8 mouse cellular contexts compared by ENCODE assay signal in the genomic region with DNA sequence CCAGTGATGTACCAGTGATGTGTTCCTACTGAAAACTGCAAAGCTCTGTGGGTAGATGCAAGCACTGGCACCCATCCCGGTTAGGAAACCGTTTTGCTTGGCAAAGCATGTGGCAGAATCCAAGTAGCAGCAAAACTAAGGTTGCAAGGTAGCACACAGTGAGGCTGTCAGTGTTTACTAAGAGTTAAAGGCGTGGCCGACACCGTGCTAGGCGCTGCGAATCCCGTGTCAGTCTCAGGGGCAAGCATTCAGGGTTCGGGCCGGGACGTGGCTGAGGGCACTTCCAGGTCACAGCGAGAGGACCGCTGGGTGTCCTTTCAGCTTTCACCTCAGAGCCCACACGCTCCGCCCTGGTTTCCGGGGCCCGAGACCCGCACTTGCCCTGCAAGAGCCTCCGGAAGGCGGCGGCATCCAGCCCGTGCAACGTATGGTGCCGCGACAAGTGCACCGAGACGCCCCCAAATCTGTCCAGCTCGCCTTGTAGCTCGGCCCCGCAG. TPM values are rescaled to one million over a fixed set of nuclear protein-coding genes. Genes with fewer than 3 reads are reported as not detected.
DNase-seq lines count a peak whose midpoint lies in the region; ATAC-seq and TF ChIP-seq lines count a peak whose summit lies in the region.

No protein-coding gene starts in this region.

- H3K4me3 ChIP-seq in erythroblast, embryonic 14.5 days (replicated peaks): peak overlapping the region; percentile 78
- H3K4me3 ChIP-seq in kidney, postnatal 0 days (replicated peaks; ENCODE audit: low read depth, low read length): peak overlapping the region; percentile 80
- H3K4me3 ChIP-seq in lung, embryonic 16.5 days (ENCODE audit: low read length): peak overlapping the region; percentile 90

- H3K36me3 ChIP-seq in erythroblast, embryonic 14.5 days (ENCODE audit: control insufficient read depth): peaks cover 4% of the 10 kb centered on the region
- no peaks in the 10 kb centered on the region for H3K36me3 ChIP-seq in kidney, postnatal 0 days (ENCODE audit: insufficient read depth, low read length)
- H3K36me3 ChIP-seq in lung, embryonic 16.5 days (ENCODE audit: control insufficient read depth, insufficient read depth, low read length): no peaks in the 10 kb centered on the region

- no peak for ATAC-seq in kidney, postnatal 0 days (replicated peaks; ENCODE audit: low FRiP score, low read depth)
- no peak for ATAC-seq in lung, embryonic 16.5 days (ENCODE audit: low read depth)

- H3K4me1 ChIP-seq in erythroblast, embryonic 14.5 days (ENCODE audit: control insufficient read depth): peaks cover 28% of the 10 kb centered on the region
- peaks cover 3% of the 10 kb centered on the region; the same call in 1 of the 2 replicates for H3K4me1 ChIP-seq in kidney, postnatal 0 days (replicated peaks; ENCODE audit: insufficient read depth, low read length)
- H3K4me1 ChIP-seq in lung, embryonic 16.5 days (replicated peaks; ENCODE audit: control insufficient read depth, insufficient read depth, low read length): peaks cover 15% of the 10 kb centered on the region

- no peaks in the 10 kb centered on the region for H3K9me3 ChIP-seq in erythroblast, embryonic 14.5 days (ENCODE audit: control insufficient read depth, low read length)
- no peaks in the 10 kb centered on the region for H3K9me3 ChIP-seq in kidney, postnatal 0 days (replicated peaks; ENCODE audit: low read length)
- no peaks in the 10 kb centered on the region for H3K9me3 ChIP-seq in lung, embryonic 16.5 days (ENCODE audit: control insufficient read depth, low read length)

- peak overlapping the region; percentile 80 for H3K9ac ChIP-seq in kidney, postnatal 0 days (ENCODE audit: low read depth, low read length)
- H3K9ac ChIP-seq in lung, embryonic 16.5 days (ENCODE audit: low read length): peak overlapping the region; percentile 88

- H3K27ac ChIP-seq in kidney, postnatal 0 days: peak overlapping the region; percentile 93
- peak overlapping the region; percentile 93 for H3K27ac ChIP-seq in lung, embryonic 16.5 days (ENCODE audit: low read length)

- H3K27me3 ChIP-seq in erythroblast, embryonic 14.5 days (ENCODE audit: control insufficient read depth): no peaks in the 10 kb centered on the region
- H3K27me3 ChIP-seq in kidney, postnatal 0 days (ENCODE audit: insufficient read depth, low read length): no peaks in the 10 kb centered on the region
- H3K27me3 ChIP-seq in lung, embryonic 16.5 days (ENCODE audit: control insufficient read depth, insufficient read depth, low read depth, low read length): no peaks in the 10 kb centered on the region

- peak; percentile 44 for TF ChIP-seq CTCF in kidney, postnatal 0 days (IDR thresholded peaks at IDR 0.05; ENCODE audit: low read depth)

- peak; percentile 61 to 67 for DNase-seq in left cerebral cortex, adult 18-20 months (ENCODE audit: low spot score in 2 of 2)
- no peak for DNase-seq in left cerebral cortex, adult 11 months (ENCODE audit: low spot score)
- peak; percentile 38 for DNase-seq in WW6 (ENCODE audit: low read depth, low spot score)
- no peak for DNase-seq in kidney, postnatal 0 days (ENCODE audit: low spot score)
- peak; percentile 81 to 85 for DNase-seq in right cerebral cortex, postnatal 10 days (ENCODE audit: low spot score in 2 of 2)
- DNase-seq in cerebellum, postnatal 25 days: no peak

- under 1% methylated on average over 29 of the region's 30 CpGs for WGBS in kidney, postnatal 0 days
- WGBS in lung, embryonic 16.5 days: under 1% methylated on average over 30 of the region's 30 CpGs

- H3K4me2 ChIP-seq in kidney, postnatal 0 days (ENCODE audit: low read length): peak overlapping the region; percentile 79
- H3K4me2 ChIP-seq in lung, embryonic 16.5 days (ENCODE audit: low read depth, low read length): peak overlapping the region; percentile 86

RNA-seq across cellular contexts. Expression of a gene that starts 0.7 kb away (rescaled TPM):
- total RNA-seq in left cerebral cortex, adult 18-20 months (2021): 10 to 100 TPM; 24.0 to 32.8 TPM
- 0.21 and 0.30 TPM in 2 replicates for polyA plus RNA-seq in erythroblast, embryonic 14.5 days (2012)
- 39.5 and 44.8 TPM in 2 replicates for polyA plus RNA-seq in kidney, postnatal 0 days (2015; fragmentation: Nextera tagmentation; extraction: Ambion mirVana)
- 29.8 and 31.3 TPM in 2 replicates for polyA plus RNA-seq in lung, embryonic 16.5 days (2015; fragmentation: Nextera tagmentation; extraction: Ambion mirVana)

RNA-seq across cellular contexts. Expression of a gene that starts 1.0 kb away (rescaled TPM):
- 1 to 10 TPM; 5.0 to 6.3 TPM for total RNA-seq in left cerebral cortex, adult 18-20 months (2021)
- polyA plus RNA-seq in erythroblast, embryonic 14.5 days (2012): 0.13 and 0.19 TPM in 2 replicates
- 13.3 and 18.2 TPM in 2 replicates for polyA plus RNA-seq in kidney, postnatal 0 days (2015; fragmentation: Nextera tagmentation; extraction: Ambion mirVana)
- 5.1 and 5.2 TPM in 2 replicates for polyA plus RNA-seq in lung, embryonic 16.5 days (2015; fragmentation: Nextera tagmentation; extraction: Ambion mirVana)

Comparison
In these comparisons a context has a peak if more than half of its experiments do, and no peak if none do; other contexts are left out.
1. DNase-seq: peak in left cerebral cortex, adult 18-20 months (2 of 2), WW6 (single experiment) and right cerebral cortex, postnatal 10 days (2 of 2); none in left cerebral cortex, adult 11 months (single experiment), kidney, postnatal 0 days (single experiment) and cerebellum, postnatal 25 days (0 of 2).
2. RNA of a gene that starts 0.7 kb away (polyA plus RNA-seq): 39.5 to 44.8 TPM in kidney, postnatal 0 days and 29.8 to 31.3 TPM in lung, embryonic 16.5 days; 0.21 to 0.30 TPM in erythroblast, embryonic 14.5 days; every median in the first group is over 10 times any median in the second.
3. Peak in every context shown above with its lines, with median percentiles within 50 percentile points of each other: H3K4me3 ChIP-seq.